Mouse (Mus musculus): ENCODE measurements around the gene Krtap1-4. TPM values are rescaled to one million over a fixed set of nuclear protein-coding genes. Genes with fewer than 3 reads are reported as not detected.
A peak's percentile ranks its signal among the peaks of the same experiment; 100 is the strongest.

Krtap1-4 gene
- polyA plus RNA-seq, 1 experiment from 2014 or later, result not detected

DNA sequence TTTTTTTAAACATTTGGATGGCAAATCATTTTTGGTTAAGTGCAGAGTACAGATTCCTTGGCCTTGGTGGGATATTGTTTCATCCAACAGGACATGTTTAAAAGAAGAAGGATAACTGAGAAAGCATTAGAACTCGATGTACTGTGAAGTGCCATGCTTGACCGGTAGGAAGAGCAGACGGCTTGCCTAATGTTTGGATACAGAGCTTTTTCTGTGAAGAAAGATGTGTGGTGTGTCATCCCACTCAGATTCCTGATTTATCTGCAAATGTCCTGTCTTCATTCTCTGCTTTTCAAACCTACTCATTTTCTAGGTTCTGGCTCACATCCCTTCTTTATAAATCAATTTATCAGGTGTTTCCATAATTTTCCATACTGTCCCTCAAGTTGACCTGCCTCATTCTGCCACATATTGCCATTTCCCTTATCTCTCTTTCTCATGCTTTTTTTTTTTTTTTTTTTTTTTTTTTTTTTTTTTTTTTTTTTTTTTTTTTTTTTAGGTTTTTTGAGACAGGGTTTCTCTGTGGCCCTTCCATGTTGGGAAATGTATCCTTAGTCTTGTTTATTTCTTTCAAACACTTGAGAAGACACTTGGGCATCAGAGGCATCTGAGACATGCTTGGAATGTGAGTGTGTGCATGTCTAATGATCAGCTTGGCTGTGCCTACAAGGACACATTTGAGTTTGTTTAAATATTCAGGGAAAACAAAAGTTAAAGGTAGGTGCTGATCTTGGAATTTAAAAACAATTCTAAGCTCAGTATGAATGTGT is 25.3 kb downstream of the Krtap1-4 start:
- H3K4me2 ChIP-seq (replicated peaks; ENCODE audit: low read depth, low read length), result no peak overlapping the region
- H3K27ac ChIP-seq (ENCODE audit: low read length), result no peak overlapping the region
- TF ChIP-seq CTCF (IDR thresholded peaks at IDR 0.05), result no peak
- peak; percentile 61; the same call in 1 of the 2 replicates for TF ChIP-seq EP300 (IDR thresholded peaks at IDR 0.05)
- no peaks in the 10 kb centered on the region for H3K9me3 ChIP-seq (ENCODE audit: low read length)
- no peaks in the 10 kb centered on the region for H3K4me1 ChIP-seq (ENCODE audit: insufficient read depth, low read depth, low read length)
- no peak overlapping the region for H3K9ac ChIP-seq (replicated peaks; ENCODE audit: low read depth)
- WGBS, result 51% methylated on average over 3 of the region's 3 CpGs
- peak; percentile 7 for DNase-seq (ENCODE audit: low spot score)
- no peak for ATAC-seq
- no peak overlapping the region for H3K4me3 ChIP-seq (ENCODE audit: low read depth, low read length)
- no peaks in the 10 kb centered on the region for H3K27me3 ChIP-seq (replicated peaks; ENCODE audit: insufficient read depth, low read length)
- H3K36me3 ChIP-seq (ENCODE audit: insufficient read depth, low read length), result no peaks in the 10 kb centered on the region

DNA sequence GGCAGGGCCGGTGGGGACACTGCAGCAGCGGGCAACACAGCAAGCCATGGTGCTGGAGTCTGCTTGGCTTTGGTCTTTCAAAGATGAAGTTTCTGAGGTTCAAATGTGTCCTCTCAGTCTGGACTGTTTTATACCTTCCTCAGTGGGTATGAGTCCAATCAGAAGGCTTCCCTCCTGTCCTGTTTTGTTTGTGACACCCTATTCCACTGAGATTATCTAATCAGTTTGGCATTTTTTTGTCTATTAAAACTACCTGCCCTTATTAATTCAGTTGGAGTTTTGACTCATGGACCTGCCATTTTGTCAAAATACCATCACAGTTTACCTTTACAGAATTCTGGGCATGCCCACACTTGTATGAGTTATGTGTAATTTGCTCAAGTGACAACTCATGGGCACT is 26.7 kb downstream of the Krtap1-4 start, which contains the start of gene Krtap3-2:
Krtap3-2 (minus strand) TSS at position 101 of the 400 bp plus-strand sequence.
- H3K9ac ChIP-seq (replicated peaks; ENCODE audit: low read depth), result no peak within 1 kb of the TSS
- H3K4me2 ChIP-seq (replicated peaks; ENCODE audit: low read depth, low read length), result no peak within 1 kb of the TSS
- DNase-seq (ENCODE audit: low spot score) (no peak), ATAC-seq (no peak)
- no peaks in the 10 kb centered on the region for H3K9me3 ChIP-seq (ENCODE audit: low read length)
- no CpG with 5 or more reads among the region's 2 CpGs for WGBS
- H3K4me1 ChIP-seq (ENCODE audit: insufficient read depth, low read depth, low read length), result no peaks in the 10 kb centered on the region
- TF ChIP-seq CTCF (IDR thresholded peaks at IDR 0.05) (no peak), EP300 (IDR thresholded peaks at IDR 0.05) (no peak)
- H3K4me3 ChIP-seq (ENCODE audit: low read depth, low read length), result no peak within 1 kb of the TSS
- H3K27ac ChIP-seq (ENCODE audit: low read length), result no peak within 1 kb of the TSS
- no peaks in the 10 kb centered on the region for H3K27me3 ChIP-seq (replicated peaks; ENCODE audit: insufficient read depth, low read length)
- H3K36me3 ChIP-seq (ENCODE audit: insufficient read depth, low read length), result no peaks in the 10 kb centered on the region

DNA sequence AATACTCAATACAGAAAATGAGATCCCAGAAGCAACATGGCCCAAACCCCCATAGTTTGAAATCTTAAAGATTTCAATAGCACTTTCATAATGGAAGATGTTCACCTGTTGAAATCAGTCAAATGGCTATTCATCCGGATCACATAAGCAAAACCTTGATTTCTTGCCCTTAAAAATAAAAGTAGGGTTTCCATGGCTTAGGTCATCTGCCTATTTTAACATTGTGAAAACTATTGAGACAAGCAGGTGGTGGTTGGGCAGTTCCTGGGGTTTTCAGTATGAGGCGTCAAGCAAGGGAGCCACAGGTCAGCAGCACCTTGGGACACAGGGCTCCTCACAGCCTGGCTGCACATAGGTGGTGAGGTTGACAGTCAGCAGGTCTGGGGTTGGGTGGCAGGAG is 27.3 kb downstream of the Krtap1-4 start:
- no peaks in the 10 kb centered on the region for H3K27me3 ChIP-seq (replicated peaks; ENCODE audit: insufficient read depth, low read length)

DNA sequence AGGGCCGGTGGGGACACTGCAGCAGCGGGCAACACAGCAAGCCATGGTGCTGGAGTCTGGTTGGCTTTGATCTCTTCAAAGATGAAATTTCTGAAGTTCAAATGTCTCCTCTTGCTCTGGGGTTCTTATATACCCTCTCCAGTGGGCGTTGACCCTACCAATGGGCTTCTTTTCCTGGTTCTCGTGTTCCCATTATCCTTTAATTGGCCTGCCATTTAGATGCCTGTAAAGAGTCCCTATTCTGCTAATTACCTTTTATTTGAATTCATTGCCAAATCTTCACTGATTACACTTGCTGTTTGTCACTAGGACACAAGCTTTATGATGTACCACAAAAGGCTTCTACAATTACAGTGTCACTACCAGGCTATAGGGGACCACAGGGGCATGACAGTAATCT is 32.7 kb downstream of the Krtap1-4 start, which contains the start of gene Krtap3-3:
Krtap3-3 (minus strand) TSS at position 101 of the 400 bp plus-strand sequence.
- no peaks in the 10 kb centered on the region for H3K27me3 ChIP-seq (replicated peaks; ENCODE audit: insufficient read depth, low read length)
- no peak for ATAC-seq
- TF ChIP-seq EP300 (IDR thresholded peaks at IDR 0.05) (no peak), CTCF (IDR thresholded peaks at IDR 0.05) (no peak)
- no peak within 1 kb of the TSS for H3K4me3 ChIP-seq (ENCODE audit: low read depth, low read length)
- no peaks in the 10 kb centered on the region for H3K36me3 ChIP-seq (ENCODE audit: insufficient read depth, low read length)
- H3K4me2 ChIP-seq (replicated peaks; ENCODE audit: low read depth, low read length), result no peak within 1 kb of the TSS
- no peaks in the 10 kb centered on the region for H3K4me1 ChIP-seq (ENCODE audit: insufficient read depth, low read depth, low read length)
- no peak within 1 kb of the TSS for H3K27ac ChIP-seq (ENCODE audit: low read length)
- 79% methylated on average over 3 of the region's 4 CpGs for WGBS
- no peak within 1 kb of the TSS for H3K9ac ChIP-seq (replicated peaks; ENCODE audit: low read depth)
- no peaks in the 10 kb centered on the region for H3K9me3 ChIP-seq (ENCODE audit: low read length)
- no peak for DNase-seq (ENCODE audit: low spot score)

More for the DNA sequence above, 27.3 kb downstream of the Krtap1-4 start:
- ATAC-seq, result no peak
- TF ChIP-seq EP300 (IDR thresholded peaks at IDR 0.05), result no peak
- no peak for TF ChIP-seq CTCF (IDR thresholded peaks at IDR 0.05)
- no peaks in the 10 kb centered on the region for H3K4me1 ChIP-seq (ENCODE audit: insufficient read depth, low read depth, low read length)
- no peak overlapping the region for H3K4me2 ChIP-seq (replicated peaks; ENCODE audit: low read depth, low read length)
- DNase-seq (ENCODE audit: low spot score), result no peak
- H3K9ac ChIP-seq (replicated peaks; ENCODE audit: low read depth), result no peak overlapping the region
- WGBS, result 88% methylated on average over 2 of the region's 2 CpGs
- no peak overlapping the region for H3K4me3 ChIP-seq (ENCODE audit: low read depth, low read length)
- no peak overlapping the region for H3K27ac ChIP-seq (ENCODE audit: low read length)
- no peaks in the 10 kb centered on the region for H3K36me3 ChIP-seq (ENCODE audit: insufficient read depth, low read length)
- H3K9me3 ChIP-seq (ENCODE audit: low read length), result no peaks in the 10 kb centered on the region

DNA sequence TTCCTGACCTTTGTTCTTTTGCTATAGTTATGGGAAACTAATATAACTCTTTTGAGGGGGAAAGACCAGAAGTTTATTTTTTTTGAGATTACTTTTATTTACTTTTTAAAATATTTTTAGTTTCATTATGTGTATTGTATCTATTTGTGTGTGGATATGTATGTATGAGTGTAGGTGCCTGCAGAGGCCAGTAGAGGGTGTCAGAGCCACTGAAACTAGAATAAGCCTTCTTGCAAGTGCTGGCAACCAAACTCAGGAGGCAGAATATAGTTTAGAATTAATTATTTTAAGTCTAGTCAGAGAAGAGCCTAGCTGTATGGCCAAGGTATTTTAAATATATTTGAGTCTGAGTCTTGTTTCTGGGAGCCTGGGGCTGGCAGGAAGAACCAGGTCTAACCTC is 35.6 kb downstream of the Krtap1-4 start:
- Histone ChIP-seq H3K4me2 (replicated peaks; ENCODE audit: low read depth, low read length) (no peak overlapping the region), H3K27ac (ENCODE audit: low read length) (no peak overlapping the region), H3K36me3 (ENCODE audit: insufficient read depth, low read length) (no peaks in the 10 kb centered on the region), H3K4me1 (ENCODE audit: insufficient read depth, low read depth, low read length) (no peaks in the 10 kb centered on the region), H3K27me3 (replicated peaks; ENCODE audit: insufficient read depth, low read length) (no peaks in the 10 kb centered on the region), H3K9me3 (ENCODE audit: low read length) (no peaks in the 10 kb centered on the region), H3K9ac (replicated peaks; ENCODE audit: low read depth) (no peak overlapping the region), H3K4me3 (ENCODE audit: low read depth, low read length) (no peak overlapping the region)
- ATAC-seq (no peak), DNase-seq (ENCODE audit: low spot score) (no peak)
- TF ChIP-seq EP300 (IDR thresholded peaks at IDR 0.05), result no peak
- peak; percentile 21; the same call in 1 of the 2 replicates for TF ChIP-seq CTCF (IDR thresholded peaks at IDR 0.05)

DNA sequence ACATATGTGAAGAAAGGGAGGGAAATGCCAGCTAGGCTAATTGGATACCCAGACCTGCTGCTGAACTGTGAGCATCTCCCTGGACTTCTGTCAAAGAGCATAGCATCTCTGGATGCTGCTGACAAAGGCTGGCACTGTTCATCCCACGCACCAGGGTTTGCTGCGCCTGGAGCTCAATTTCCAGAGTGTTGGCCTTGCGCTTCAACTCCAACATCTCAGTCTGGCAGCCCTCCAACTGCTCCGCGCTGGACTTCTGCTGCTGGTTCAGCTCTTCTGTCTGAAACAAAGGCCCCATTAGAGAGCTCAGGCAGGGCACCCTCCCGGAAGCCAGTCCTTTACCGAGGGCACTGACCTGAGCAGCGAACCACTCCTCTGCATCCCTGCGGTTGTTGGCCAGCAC is 43.7 kb downstream of the Krtap1-4 start:
- no peak overlapping the region for H3K4me3 ChIP-seq (ENCODE audit: low read depth, low read length)
- TF ChIP-seq EP300 (IDR thresholded peaks at IDR 0.05) (no peak), CTCF (IDR thresholded peaks at IDR 0.05) (no peak)
- 32% methylated on average over 9 of the region's 9 CpGs for WGBS
- H3K9me3 ChIP-seq (ENCODE audit: low read length), result no peaks in the 10 kb centered on the region
- DNase-seq (ENCODE audit: low spot score) (peak; percentile 5), ATAC-seq (no peak)
- H3K4me1 ChIP-seq (ENCODE audit: insufficient read depth, low read depth, low read length), result no peaks in the 10 kb centered on the region
- no peaks in the 10 kb centered on the region for H3K36me3 ChIP-seq (ENCODE audit: insufficient read depth, low read length)
- H3K27ac ChIP-seq (ENCODE audit: low read length), result no peak overlapping the region
- no peak overlapping the region for H3K9ac ChIP-seq (replicated peaks; ENCODE audit: low read depth)
- no peaks in the 10 kb centered on the region for H3K27me3 ChIP-seq (replicated peaks; ENCODE audit: insufficient read depth, low read length)
- H3K4me2 ChIP-seq (replicated peaks; ENCODE audit: low read depth, low read length), result no peak overlapping the region

Other genes starting within 250 kb of the Krtap1-4 start
- gene Krt26, start 245.7 kb downstream of the Krtap1-4 start, polyA plus RNA-seq (2015; fragmentation: Nextera tagmentation; extraction: Ambion mirVana), result not detected in 2 replicates
- gene Krt27, start 232.6 kb downstream of the Krtap1-4 start, polyA plus RNA-seq (2015; fragmentation: Nextera tagmentation; extraction: Ambion mirVana), result not detected in 2 replicates
- 0.17 and 0.19 TPM in 2 replicates for gene Krt28, start 208.8 kb downstream of the Krtap1-4 start, polyA plus RNA-seq (2015; fragmentation: Nextera tagmentation; extraction: Ambion mirVana)
- 18.4 and 19.6 TPM in 2 replicates for gene Krt10, start 194.3 kb downstream of the Krtap1-4 start, polyA plus RNA-seq (2015; fragmentation: Nextera tagmentation; extraction: Ambion mirVana)
- not detected in 2 replicates for gene Krt12, start 161.4 kb downstream of the Krtap1-4 start, polyA plus RNA-seq (2015; fragmentation: Nextera tagmentation; extraction: Ambion mirVana)
- 0.27 and 0.31 TPM in 2 replicates for gene Krt20, start 145.5 kb downstream of the Krtap1-4 start, polyA plus RNA-seq (2015; fragmentation: Nextera tagmentation; extraction: Ambion mirVana)
- gene Krt23, start 90.5 kb downstream of the Krtap1-4 start, polyA plus RNA-seq (2015; fragmentation: Nextera tagmentation; extraction: Ambion mirVana), result 8.2 and 9.7 TPM in 2 replicates
- gene Krt39, start 62.3 kb downstream of the Krtap1-4 start, polyA plus RNA-seq (2015; fragmentation: Nextera tagmentation; extraction: Ambion mirVana), result not detected in 2 replicates
- gene Krt40, start 40.5 kb downstream of the Krtap1-4 start, polyA plus RNA-seq (2015; fragmentation: Nextera tagmentation; extraction: Ambion mirVana), result not detected in 2 replicates
- gene Krtap3-3, start 32.8 kb downstream of the Krtap1-4 start, polyA plus RNA-seq (2015; fragmentation: Nextera tagmentation; extraction: Ambion mirVana), result not detected in 2 replicates
- gene Krtap3-2, start 26.8 kb downstream of the Krtap1-4 start, polyA plus RNA-seq (2015; fragmentation: Nextera tagmentation; extraction: Ambion mirVana), result not detected in 2 replicates
- gene Gm11939, start 24.2 kb downstream of the Krtap1-4 start, polyA plus RNA-seq (2015; fragmentation: Nextera tagmentation; extraction: Ambion mirVana), result not detected in 2 replicates
- not detected in 2 replicates for gene Krtap3-1, start 17.0 kb downstream of the Krtap1-4 start, polyA plus RNA-seq (2015; fragmentation: Nextera tagmentation; extraction: Ambion mirVana)
- 0.26 TPM in 1 of 2 replicates, not detected in the other for gene Krtap1-5, start 2.6 kb downstream of the Krtap1-4 start, polyA plus RNA-seq (2015; fragmentation: Nextera tagmentation; extraction: Ambion mirVana)
- not detected in 2 replicates for gene Krtap1-3, start 7.7 kb upstream of the Krtap1-4 start, polyA plus RNA-seq (2015; fragmentation: Nextera tagmentation; extraction: Ambion mirVana)
- not detected in 2 replicates for gene Krtap9-3, start 14.5 kb upstream of the Krtap1-4 start, polyA plus RNA-seq (2015; fragmentation: Nextera tagmentation; extraction: Ambion mirVana)
- gene Gm11938, start 19.7 kb upstream of the Krtap1-4 start, polyA plus RNA-seq (2015; fragmentation: Nextera tagmentation; extraction: Ambion mirVana), result not detected in 2 replicates
- not detected in 2 replicates for gene Gm11937, start 26.5 kb upstream of the Krtap1-4 start, polyA plus RNA-seq (2015; fragmentation: Nextera tagmentation; extraction: Ambion mirVana)
- gene Krtap2-4, start 31.2 kb upstream of the Krtap1-4 start, polyA plus RNA-seq (2015; fragmentation: Nextera tagmentation; extraction: Ambion mirVana), result not detected in 2 replicates
- gene Gm11562, start 36.8 kb upstream of the Krtap1-4 start, polyA plus RNA-seq (2015; fragmentation: Nextera tagmentation; extraction: Ambion mirVana), result not detected in 2 replicates
- not detected in 2 replicates for gene Krtap4-1, start 44.6 kb upstream of the Krtap1-4 start, polyA plus RNA-seq (2015; fragmentation: Nextera tagmentation; extraction: Ambion mirVana)
- not detected in 2 replicates for gene Krtap4-2, start 51.4 kb upstream of the Krtap1-4 start, polyA plus RNA-seq (2015; fragmentation: Nextera tagmentation; extraction: Ambion mirVana)
- gene Krtap4-7, start 60.4 kb upstream of the Krtap1-4 start, polyA plus RNA-seq (2015; fragmentation: Nextera tagmentation; extraction: Ambion mirVana), result not detected in 2 replicates
- gene Gm11555, start 66.6 kb upstream of the Krtap1-4 start, polyA plus RNA-seq (2015; fragmentation: Nextera tagmentation; extraction: Ambion mirVana), result not detected in 2 replicates
- not detected in 2 replicates for gene Gm11563, start 75.3 kb upstream of the Krtap1-4 start, polyA plus RNA-seq (2015; fragmentation: Nextera tagmentation; extraction: Ambion mirVana)
- gene Krtap4-6, start 82.3 kb upstream of the Krtap1-4 start, polyA plus RNA-seq (2015; fragmentation: Nextera tagmentation; extraction: Ambion mirVana), result not detected in 2 replicates
- not detected in 2 replicates for gene Gm14190, start 107.1 kb upstream of the Krtap1-4 start, polyA plus RNA-seq (2015; fragmentation: Nextera tagmentation; extraction: Ambion mirVana)
- gene Gm14180, start 150.6 kb upstream of the Krtap1-4 start, polyA plus RNA-seq (2015; fragmentation: Nextera tagmentation; extraction: Ambion mirVana), result not detected in 2 replicates
- gene Gm11595, start 189.3 kb upstream of the Krtap1-4 start, polyA plus RNA-seq (2015; fragmentation: Nextera tagmentation; extraction: Ambion mirVana), result not detected in 2 replicates
- not detected in 2 replicates for gene Krtap4-8, start 197.1 kb upstream of the Krtap1-4 start, polyA plus RNA-seq (2015; fragmentation: Nextera tagmentation; extraction: Ambion mirVana)
- gene Krtap4-9, start 201.5 kb upstream of the Krtap1-4 start, polyA plus RNA-seq (2015; fragmentation: Nextera tagmentation; extraction: Ambion mirVana), result not detected in 2 replicates
- not detected in 2 replicates for gene Gm11596, start 209.8 kb upstream of the Krtap1-4 start, polyA plus RNA-seq (2015; fragmentation: Nextera tagmentation; extraction: Ambion mirVana)
- not detected in 2 replicates for gene Gm11569, start 215.3 kb upstream of the Krtap1-4 start, polyA plus RNA-seq (2015; fragmentation: Nextera tagmentation; extraction: Ambion mirVana)
- gene Gm11554, start 220.8 kb upstream of the Krtap1-4 start, polyA plus RNA-seq (2015; fragmentation: Nextera tagmentation; extraction: Ambion mirVana), result not detected in 2 replicates
- gene Krtap4-13, start 226.2 kb upstream of the Krtap1-4 start, polyA plus RNA-seq (2015; fragmentation: Nextera tagmentation; extraction: Ambion mirVana), result not detected in 2 replicates
- not detected in 2 replicates for gene Gm11564, start 232.0 kb upstream of the Krtap1-4 start, polyA plus RNA-seq (2015; fragmentation: Nextera tagmentation; extraction: Ambion mirVana)

All from lung, postnatal 0 days (tissue).